Mouse (Mus musculus) testis, adult 2 months (tissue): Measurements from ENCODE around the gene Ppard. TPM values are rescaled to one million over a fixed set of nuclear protein-coding genes. Genes with fewer than 3 reads are reported as not detected.

Experiments used
- H3K27ac ChIP-seq: fragments of 200-500 bp; 2 replicates; pipeline ENCODE4 v1.5.1; 2012; ENCODE audit warnings: low read depth, low read length; ENCODE audit not compliant: control insufficient read depth, insufficient read depth
- H3K27me3 ChIP-seq: fragments of 200-500 bp; 2 replicates; pipeline ENCODE4 v1.6.1; 2012; ENCODE audit warnings: mild to moderate bottlenecking, low read length, moderate library complexity; ENCODE audit not compliant: control insufficient read depth, insufficient read depth
- H3K36me3 ChIP-seq: fragments of 200-500 bp; 2 replicates; pipeline ENCODE4 v1.6.1; 2012; ENCODE audit warnings: mild to moderate bottlenecking, low read length; ENCODE audit not compliant: control insufficient read depth, insufficient read depth
- H3K4me1 ChIP-seq: fragments of 200-500 bp; 2 replicates; pipeline ENCODE4 v1.6.1; 2012; ENCODE audit warnings: low read length; ENCODE audit not compliant: control insufficient read depth, insufficient read depth
- H3K4me3 ChIP-seq: fragments of 200-500 bp; 2 replicates; pipeline ENCODE4 v1.5.1; 2012; ENCODE audit warnings: low read depth, mild to moderate bottlenecking, low read length, moderate library complexity, mixed read lengths; ENCODE audit not compliant: control insufficient read depth
- CTCF ChIP-seq: fragments of 200-500 bp; IDR thresholded peaks from 2 replicates; pipeline ENCODE4 v1.5.1; 2012; ENCODE audit warnings: low read depth, mild to moderate bottlenecking, inconsistent platforms, low read length, moderate library complexity; ENCODE audit not compliant: control insufficient read depth, insufficient read depth, insufficient replicate concordance
- POLR2A ChIP-seq: fragments of 200-500 bp; IDR thresholded peaks from 2 replicates; pipeline ENCODE4 v1.6.1; 2012; ENCODE audit warnings: low read depth, mild to moderate bottlenecking, inconsistent platforms, low read length, moderate library complexity; ENCODE audit not compliant: control insufficient read depth
- polyA plus RNA-seq: library from polyadenylated mRNA; depleted of rRNA; stranded (reverse); fragments of >200 nt; gene quantifications from 2 replicates; pipeline ENCODE4 v1.2.3, GENCODE M21; 2012

Gene Ppard
- polyA plus RNA-seq, 1 experiment: 3.1 TPM

DNA sequence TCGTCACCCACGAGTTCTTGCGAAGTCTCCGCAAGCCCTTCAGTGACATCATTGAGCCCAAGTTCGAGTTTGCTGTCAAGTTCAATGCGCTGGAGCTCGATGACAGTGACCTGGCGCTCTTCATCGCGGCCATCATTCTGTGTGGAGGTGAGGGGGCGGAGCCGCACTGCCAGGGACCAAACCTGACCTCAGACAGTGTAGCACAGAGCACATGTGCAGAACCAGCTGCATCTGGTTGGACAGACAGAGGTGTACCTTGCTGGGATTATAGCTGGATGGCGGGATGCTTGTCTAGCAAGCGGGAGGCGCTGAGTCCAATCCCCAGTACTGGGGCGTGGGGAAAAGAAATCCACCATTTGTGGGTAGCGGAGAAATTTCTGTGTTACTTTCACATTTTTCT, 66.4 kb downstream of the Ppard start:
- Histone ChIP-seq H3K36me3 (no peaks in the 10 kb centered on the region), H3K27ac (no peak overlapping the region), H3K4me3 (no peak overlapping the region), H3K4me1 (peaks cover 4% of the 10 kb centered on the region; the same call in 1 of the 2 replicates), H3K27me3 (no peaks in the 10 kb centered on the region)
- TF ChIP-seq CTCF (no peak), POLR2A (no peak)

DNA sequence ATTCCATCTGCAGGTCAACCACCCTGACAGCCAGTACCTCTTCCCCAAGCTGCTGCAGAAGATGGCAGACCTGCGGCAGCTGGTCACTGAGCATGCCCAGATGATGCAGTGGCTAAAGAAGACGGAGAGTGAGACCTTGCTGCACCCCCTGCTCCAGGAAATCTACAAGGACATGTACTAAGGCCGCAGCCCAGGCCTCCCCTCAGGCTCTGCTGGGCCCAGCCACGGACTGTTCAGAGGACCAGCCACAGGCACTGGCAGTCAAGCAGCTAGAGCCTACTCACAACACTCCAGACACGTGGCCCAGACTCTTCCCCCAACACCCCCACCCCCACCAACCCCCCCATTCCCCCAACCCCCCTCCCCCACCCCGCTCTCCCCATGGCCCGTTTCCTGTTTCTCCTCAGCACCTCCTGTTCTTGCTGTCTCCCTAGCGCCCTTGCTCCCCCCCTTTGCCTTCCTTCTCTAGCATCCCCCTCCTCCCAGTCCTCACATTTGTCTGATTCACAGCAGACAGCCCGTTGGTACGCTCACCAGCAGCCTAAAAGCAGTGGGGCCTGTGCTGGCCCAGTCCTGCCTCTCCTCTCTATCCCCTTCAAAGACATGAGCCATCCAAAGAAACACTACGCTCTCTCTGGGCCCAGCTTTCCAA, 67.3 kb downstream of the Ppard start:
- Histone ChIP-seq H3K4me1 (peaks cover 4% of the 10 kb centered on the region; the same call in 1 of the 2 replicates), H3K27ac (no peak overlapping the region), H3K27me3 (no peaks in the 10 kb centered on the region), H3K36me3 (no peaks in the 10 kb centered on the region), H3K4me3 (no peak overlapping the region)
- no peak for TF ChIP-seq POLR2A
- no peak for TF ChIP-seq CTCF

DNA sequence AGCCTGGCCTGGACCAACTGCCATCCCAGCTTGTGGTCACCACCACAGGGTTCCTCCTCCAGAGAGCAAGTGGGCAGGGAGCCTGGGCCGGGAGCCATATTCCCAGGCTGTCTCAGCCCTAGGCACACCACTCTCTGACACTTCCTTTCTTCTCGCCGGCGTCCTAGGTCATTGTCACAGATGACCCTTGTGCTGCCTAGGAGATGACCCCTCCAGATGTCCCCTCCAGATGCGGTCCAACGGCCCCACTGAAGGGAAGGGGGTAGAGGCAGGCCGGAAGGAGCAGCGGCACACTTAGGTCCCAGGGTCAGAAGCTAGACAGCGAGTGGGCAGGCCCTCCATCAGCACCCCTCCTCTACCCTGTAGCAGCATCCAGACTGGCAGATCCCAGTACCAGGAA, 67.8 kb downstream of the Ppard start:
- Histone ChIP-seq H3K4me3 (no peak overlapping the region), H3K36me3 (no peaks in the 10 kb centered on the region), H3K27me3 (no peaks in the 10 kb centered on the region), H3K4me1 (peaks cover 4% of the 10 kb centered on the region; the same call in 1 of the 2 replicates), H3K27ac (no peak overlapping the region)
- no peak for TF ChIP-seq POLR2A
- no peak for TF ChIP-seq CTCF

DNA sequence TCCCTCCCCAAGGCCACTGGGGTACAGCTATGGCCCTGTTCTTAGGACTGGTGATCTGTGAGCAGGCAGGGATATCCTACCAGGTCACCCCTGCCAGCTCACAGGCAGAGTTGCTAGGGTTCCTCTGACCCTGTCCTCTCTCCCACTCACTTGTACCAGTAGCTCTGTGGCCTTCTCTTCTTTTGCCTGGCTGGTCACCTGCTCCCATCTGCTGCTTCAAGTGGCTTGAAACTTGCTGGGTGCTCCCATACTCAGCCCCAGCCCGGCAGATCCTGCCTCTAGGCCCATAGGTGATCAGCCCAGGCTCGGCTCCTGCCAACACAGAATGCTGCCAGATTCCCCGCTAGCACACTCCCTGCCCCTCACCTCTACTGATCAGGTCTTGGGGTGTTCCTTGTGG, 68.3 kb downstream of the Ppard start:
- TF ChIP-seq CTCF (no peak), POLR2A (no peak)
- no peaks in the 10 kb centered on the region for H3K36me3 ChIP-seq
- no peak overlapping the region for H3K27ac ChIP-seq
- no peaks in the 10 kb centered on the region for H3K27me3 ChIP-seq
- H3K4me3 ChIP-seq: no peak overlapping the region
- peaks cover 4% of the 10 kb centered on the region; the same call in 1 of the 2 replicates for H3K4me1 ChIP-seq

DNA sequence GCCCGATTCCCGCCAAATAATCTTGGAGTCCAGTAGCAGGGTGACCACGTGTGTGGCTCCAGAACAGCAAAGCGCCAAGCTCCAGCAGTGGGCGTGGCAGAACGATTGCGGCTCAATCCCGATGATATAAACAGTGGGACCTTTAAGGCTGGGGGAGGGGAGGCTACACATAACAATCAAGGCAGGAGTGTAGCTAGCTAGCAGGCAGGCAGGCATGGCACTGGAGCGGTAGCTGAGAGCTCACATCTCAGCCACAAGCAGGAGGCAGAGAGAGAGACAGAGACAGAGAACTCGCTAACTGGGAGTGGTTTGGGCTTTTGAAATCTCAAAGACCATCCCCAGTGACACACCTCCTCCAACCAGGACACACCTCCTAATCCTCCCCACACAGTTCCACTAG, 72.7 kb downstream of the Ppard start:
- H3K36me3 ChIP-seq: no peaks in the 10 kb centered on the region
- peaks cover 2% of the 10 kb centered on the region for H3K4me1 ChIP-seq
- H3K27ac ChIP-seq: no peak overlapping the region
- no peaks in the 10 kb centered on the region for H3K27me3 ChIP-seq
- TF ChIP-seq CTCF (no peak), POLR2A (no peak)
- no peak overlapping the region for H3K4me3 ChIP-seq

DNA sequence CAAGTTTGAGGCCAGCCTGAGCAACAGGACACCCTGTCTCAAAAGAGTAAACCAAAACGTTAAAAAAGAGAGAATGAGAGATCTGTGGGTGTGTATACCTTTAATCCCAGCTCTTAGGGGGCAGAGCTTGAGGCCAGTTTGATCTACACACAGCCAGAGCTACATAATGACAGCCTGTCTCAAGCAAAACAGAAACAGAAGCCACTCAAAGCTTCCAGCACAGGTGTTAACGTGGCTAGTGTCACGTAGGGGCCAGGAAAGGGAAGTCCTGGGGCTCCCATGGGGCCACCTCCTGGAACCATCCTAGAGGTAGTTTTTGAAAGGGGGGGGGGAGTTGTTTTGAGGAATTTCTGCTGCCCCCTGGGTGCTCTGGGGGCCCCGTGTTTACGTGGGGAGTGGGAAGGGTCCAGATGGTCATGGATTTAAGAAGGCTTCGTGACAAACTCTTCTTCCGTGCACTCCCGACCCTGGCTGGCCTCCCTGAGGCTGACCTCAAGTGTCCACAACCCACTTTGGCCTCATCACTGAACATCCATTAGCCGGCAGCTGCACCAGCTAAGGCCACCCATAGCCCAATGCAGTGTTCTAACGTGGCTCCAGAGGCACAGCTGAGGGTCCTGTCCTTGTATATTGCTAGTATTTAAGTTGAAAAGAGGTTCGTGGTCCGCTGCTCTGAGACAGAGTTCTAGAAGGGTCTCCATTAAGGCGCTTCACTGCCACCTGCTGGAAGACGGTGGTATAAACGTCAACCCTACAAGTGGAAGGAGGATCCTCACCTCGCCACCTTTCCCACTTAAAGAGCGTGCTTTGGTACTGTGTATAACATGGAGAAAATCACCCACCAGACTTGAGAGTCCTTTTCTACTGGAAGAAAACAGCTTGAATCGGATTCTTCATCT, 76.0 kb downstream of the Ppard start:
- Histone ChIP-seq H3K36me3 (no peaks in the 10 kb centered on the region), H3K4me1 (peaks cover 2% of the 10 kb centered on the region), H3K27me3 (no peaks in the 10 kb centered on the region), H3K27ac (no peak overlapping the region), H3K4me3 (no peak overlapping the region)
- TF ChIP-seq CTCF: peak; percentile 82
- TF ChIP-seq POLR2A: no peak

DNA sequence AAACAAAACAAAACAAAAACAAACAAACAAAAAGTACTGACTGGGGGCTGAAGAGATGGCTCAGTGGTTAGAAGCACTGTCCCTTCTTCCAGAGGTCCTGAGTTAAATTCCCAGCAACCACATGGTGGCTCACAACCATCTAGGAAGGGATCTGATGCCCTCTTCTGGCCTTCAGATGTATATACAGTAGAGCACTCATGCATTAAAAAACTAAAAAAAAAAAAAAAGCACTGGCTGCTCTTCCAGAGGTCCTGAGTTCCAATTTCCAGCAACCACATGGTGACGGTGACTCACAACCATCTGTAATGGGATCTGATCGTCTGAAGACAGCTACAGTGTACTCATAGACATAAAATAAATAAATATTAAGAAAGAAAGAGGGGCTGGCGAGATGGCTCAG, 78.3 kb downstream of the Ppard start:
- H3K27ac ChIP-seq: no peak overlapping the region
- no peaks in the 10 kb centered on the region for H3K27me3 ChIP-seq
- H3K4me3 ChIP-seq: no peak overlapping the region
- H3K36me3 ChIP-seq: no peaks in the 10 kb centered on the region
- TF ChIP-seq POLR2A: no peak
- TF ChIP-seq CTCF: no peak
- peaks cover 8% of the 10 kb centered on the region for H3K4me1 ChIP-seq
